Comparison of ENCODE assay signal across 8 mouse cellular contexts in genomic region chr5:73633141-73633540, GRCm38 (mm10). TPM values are rescaled to one million over a fixed set of nuclear protein-coding genes. Genes with fewer than 3 reads are reported as not detected.
A peak's percentile ranks its signal among the peaks of the same experiment; 100 is the strongest.
DNase-seq lines count a peak whose midpoint lies in the region; ATAC-seq and TF ChIP-seq lines count a peak whose summit lies in the region.
"Had no signal": no experiment of that assay in that cellular context is flagged by ENCODE, and none has a peak within 500 bp of the region (broad histone marks: within the 10 kb centered on the region; RNA-seq: fewer than 3 reads in every experiment).

No protein-coding gene starts in this region.

- no peaks in the 10 kb centered on the region for H3K79me2 ChIP-seq in CH12.LX (replicated peaks; ENCODE audit: control insufficient read depth, extremely low read depth, insufficient read depth, poor library complexity, severe bottlenecking)

- no peak for TF ChIP-seq POLR2A in CH12.LX (IDR thresholded peaks at IDR 0.05; ENCODE audit: low read depth, low read length)
- TF ChIP-seq POLR2A in cortical plate, adult 2 months (IDR thresholded peaks at IDR 0.05; ENCODE audit: extremely low read depth, insufficient read depth, low read length), result no peak

- dilution Hi-C loops in CH12.LX (cut with MboI; ENCODE audit: extremely low pct_ligation_motif_present, extremely low pct_unique_long_range_greater_than_20kb, low sequenced_read_pairs), result no loop called here

- H3K27me3 ChIP-seq in CH12.LX (replicated peaks), result no peaks in the 10 kb centered on the region
- no peaks in the 10 kb centered on the region for H3K27me3 ChIP-seq in stomach, postnatal 0 days (ENCODE audit: control insufficient read depth, insufficient read depth, low read length)
- H3K27me3 ChIP-seq: limb, embryonic 15.5 days had no signal

- peak; percentile 48 for TF ChIP-seq RAD21 in CH12.LX (IDR thresholded peaks at IDR 0.05; ENCODE audit: low read depth, low read length)

- WGBS in stomach, postnatal 0 days, result 66% methylated on average over 8 of the region's 8 CpGs

- peaks cover 6% of the 10 kb centered on the region for H3K9me3 ChIP-seq in CH12.LX (replicated peaks; ENCODE audit: low read length)
- no peaks in the 10 kb centered on the region for H3K9me3 ChIP-seq in stomach, postnatal 0 days (ENCODE audit: control insufficient read depth, low read length)
- H3K9me3 ChIP-seq: limb, embryonic 15.5 days had no signal

- peaks cover 0 to 4% of the 10 kb centered on the region in 2 experiments; a peak in 1 of 4 replicates for H3K4me1 ChIP-seq in CH12.LX (ENCODE audit: control insufficient read depth in 1 of 2, insufficient read depth in 2 of 2)
- peaks cover 2% of the 10 kb centered on the region; the same call in 1 of the 2 replicates for H3K4me1 ChIP-seq in cortical plate, adult 2 months (ENCODE audit: control insufficient read depth, insufficient read depth, low read length)
- H3K4me1 ChIP-seq in stomach, postnatal 0 days (replicated peaks; ENCODE audit: control insufficient read depth, insufficient read depth), result no peaks in the 10 kb centered on the region

- no peak overlapping the region for H3K4me3 ChIP-seq in CH12.LX (replicated peaks in 1 of 3; ENCODE audit: low read depth in 2 of 3, low read length in 2 of 3, poor library complexity in 1 of 3)
- no peak overlapping the region for H3K4me3 ChIP-seq in cortical plate, adult 2 months (ENCODE audit: insufficient read depth, low read length)
- H3K4me3 ChIP-seq in stomach, postnatal 0 days (ENCODE audit: low read depth, low read length), result no peak overlapping the region
- H3K4me3 ChIP-seq: limb, embryonic 15.5 days had no signal

- DNase-seq in CH12.LX (ENCODE audit: extremely low read depth), result peak; percentile 61
- peak; percentile 63 for DNase-seq in T-cell, adult 2 months (ENCODE audit: low spot score)
- DNase-seq in layer of hippocampus, postnatal 25 days (ENCODE audit: extremely low spot score in 1 of 2, low spot score in 1 of 2), result peak; percentile 75 to 95
- peak; percentile 40 for DNase-seq in stomach, postnatal 0 days (ENCODE audit: low spot score)

- H3K4me2 ChIP-seq in CH12.LX (ENCODE audit: insufficient read depth, low read depth, poor library complexity, severe bottlenecking), result no peak overlapping the region
- no peak overlapping the region for H3K4me2 ChIP-seq in stomach, postnatal 0 days (replicated peaks; ENCODE audit: low read depth)
- H3K4me2 ChIP-seq: limb, embryonic 15.5 days had no signal

- in situ Hi-C loops in CH12.LX (cut with MboI; ENCODE audit: low pct_ligation_motif_present, low pct_unique_long_range_greater_than_20kb, low sequenced_read_pairs), result no loop called here

- peak; percentile 30; the same call in 1 of the 2 replicates for ATAC-seq in granulocyte monocyte progenitor cell, adult 5-6 weeks (replicated peaks; ENCODE audit: poor library complexity, severe bottlenecking)
- ATAC-seq in megakaryocyte-erythroid progenitor cell, adult 5-6 weeks (replicated peaks; ENCODE audit: low FRiP score, low TSS enrichment, poor library complexity, severe bottlenecking), result 0 out of 2 replicates have a peak, but pooled peaks have one; percentile 31
- no peak for ATAC-seq in stomach, postnatal 0 days (ENCODE audit: low FRiP score, low TSS enrichment)

- no peak overlapping the region for H3K9ac ChIP-seq in CH12.LX (ENCODE audit: insufficient read depth, low read depth)
- no peak overlapping the region for H3K9ac ChIP-seq in stomach, postnatal 0 days (ENCODE audit: low read length)
- H3K9ac ChIP-seq: limb, embryonic 15.5 days had no signal

- TF ChIP-seq CTCF in CH12.LX (conservative IDR thresholded peaks at IDR 0.05 in 1 of 2, IDR thresholded peaks at IDR 0.05 in 1 of 2; ENCODE audit: low read depth in 2 of 2, low read length in 2 of 2), result peak; percentile 78 to 82
- TF ChIP-seq CTCF in cortical plate, adult 2 months (IDR thresholded peaks at IDR 0.05; ENCODE audit: extremely low read depth, insufficient read depth, low read length), result peak; percentile 76
- peak; percentile 85 for TF ChIP-seq CTCF in stomach, postnatal 0 days (IDR thresholded peaks at IDR 0.05; ENCODE audit: low read depth)

- no peak for TF ChIP-seq EP300 in CH12.LX (IDR thresholded peaks at IDR 0.05; ENCODE audit: low read length)
- TF ChIP-seq EP300 in stomach, postnatal 0 days (optimal IDR thresholded peaks at IDR 0.05), result no peak

- no peak overlapping the region for H3K27ac ChIP-seq in CH12.LX (ENCODE audit: insufficient read depth, low read depth)
- no peak overlapping the region for H3K27ac ChIP-seq in cortical plate, adult 2 months (ENCODE audit: insufficient read depth, low read length)
- H3K27ac ChIP-seq in stomach, postnatal 0 days (replicated peaks), result no peak overlapping the region
- H3K27ac ChIP-seq: limb, embryonic 15.5 days had no signal

- peaks cover 4 to 35% of the 10 kb centered on the region in 2 experiments for H3K36me3 ChIP-seq in CH12.LX (replicated peaks in 1 of 2; ENCODE audit: control insufficient read depth in 1 of 2, insufficient read depth in 1 of 2, low read length in 1 of 2)
- peaks cover 3% of the 10 kb centered on the region for H3K36me3 ChIP-seq in stomach, postnatal 0 days (ENCODE audit: control insufficient read depth, insufficient read depth, low read length)

TF ChIP-seq in CH12.LX, 34 proteins besides CTCF, POLR2A, EP300 and RAD21:
- TF ChIP-seq SMC3 (IDR thresholded peaks at IDR 0.05; ENCODE audit: low read depth, low read length) (peak; percentile 79), SIN3A (IDR thresholded peaks at IDR 0.05; ENCODE audit: low read length) (no peak), ZMIZ1 (IDR thresholded peaks at IDR 0.05; ENCODE audit: low read depth, low read length) (no peak), MXI1 (IDR thresholded peaks at IDR 0.05; ENCODE audit: low read depth, low read length) (no peak), TBP (conservative IDR thresholded peaks at IDR 0.05; ENCODE audit: low read depth, low read length) (no peak), UBTF (IDR thresholded peaks at IDR 0.05; ENCODE audit: low read depth, low read length) (no peak), POLR2AphosphoS2 (IDR thresholded peaks at IDR 0.05; ENCODE audit: low read depth, low read length) (no peak), ELF1 (IDR thresholded peaks at IDR 0.05; ENCODE audit: low read depth, low read length) (no peak)

RNA-seq across cellular contexts. Expression of gene Lrrc66, which starts 0.8 kb away (rescaled TPM):
- total RNA-seq in CH12.LX (2012; rRNA removed), result 0.04 TPM in 1 of 2 replicates, not detected in the other
- not detected in 2 replicates for total RNA-seq in CH12.LX (2014; rRNA removed)
- polyA plus RNA-seq in CH12.LX (2012; ENCODE audit: insufficient read length, low read depth), result not detected in 2 replicates
- polyA plus RNA-seq in cortical plate, adult 2 months (2012; rRNA removed), result 0.02 TPM in 1 of 2 replicates, not detected in the other
- total RNA-seq in granulocyte monocyte progenitor cell, adult 5-6 weeks (2014; fragmentation: Nextera tagmentation), result 0.34 TPM in 1 of 2 replicates, not detected in the other
- 1.1 TPM in 1 of 2 replicates, not detected in the other for total RNA-seq in granulocyte monocyte progenitor cell, adult 5-6 weeks (2017)
- total RNA-seq in layer of hippocampus, postnatal 25 days (2021), result under 1 TPM in 1 of 2 experiments, not detected in 1; 0.07 TPM
- 0.68 and 1.7 TPM in 2 replicates for total RNA-seq in megakaryocyte-erythroid progenitor cell, adult 5-6 weeks (2014; fragmentation: Nextera tagmentation)
- 10.7 and 21.4 TPM in 2 replicates for total RNA-seq in megakaryocyte-erythroid progenitor cell, adult 5-6 weeks (2017)
- 3.0 and 3.5 TPM in 2 replicates for polyA plus RNA-seq in stomach, postnatal 0 days (2015; fragmentation: Nextera tagmentation; extraction: Ambion mirVana)

RNA-seq across cellular contexts. Expression of gene Sgcb, which starts 14.4 kb away (rescaled TPM):
- total RNA-seq in CH12.LX (2012; rRNA removed) (2.6 TPM in 2 replicates), CH12.LX (2014; rRNA removed) (4.6 and 4.7 TPM in 2 replicates)
- 8.5 and 10.4 TPM in 2 replicates for polyA plus RNA-seq in CH12.LX (2012; ENCODE audit: insufficient read length, low read depth)
- 48.6 and 50.3 TPM in 2 replicates for polyA plus RNA-seq in cortical plate, adult 2 months (2012; rRNA removed)
- total RNA-seq in granulocyte monocyte progenitor cell, adult 5-6 weeks (2014; fragmentation: Nextera tagmentation), result 4.1 and 8.2 TPM in 2 replicates
- 3.3 and 3.9 TPM in 2 replicates for total RNA-seq in granulocyte monocyte progenitor cell, adult 5-6 weeks (2017)
- total RNA-seq in layer of hippocampus, postnatal 25 days (2021), result 10 to 100 TPM; 50.6 to 52.1 TPM
- total RNA-seq in megakaryocyte-erythroid progenitor cell, adult 5-6 weeks (2014; fragmentation: Nextera tagmentation), result 2.5 and 4.7 TPM in 2 replicates
- total RNA-seq in megakaryocyte-erythroid progenitor cell, adult 5-6 weeks (2017), result 2.7 and 5.7 TPM in 2 replicates
- polyA plus RNA-seq in stomach, postnatal 0 days (2015; fragmentation: Nextera tagmentation; extraction: Ambion mirVana), result 12.4 and 12.7 TPM in 2 replicates

RNA-seq across cellular contexts. Expression of gene Spata18, which starts 18.0 kb away (rescaled TPM):
- not detected in 2 replicates for total RNA-seq in CH12.LX (2012; rRNA removed)
- not detected in 2 replicates for total RNA-seq in CH12.LX (2014; rRNA removed)
- polyA plus RNA-seq in CH12.LX (2012; ENCODE audit: insufficient read length, low read depth), result not detected in 2 replicates
- polyA plus RNA-seq in cortical plate, adult 2 months (2012; rRNA removed), result 0.33 and 0.36 TPM in 2 replicates
- total RNA-seq in granulocyte monocyte progenitor cell, adult 5-6 weeks (2014; fragmentation: Nextera tagmentation), result not detected in 2 replicates
- not detected in 2 replicates for total RNA-seq in granulocyte monocyte progenitor cell, adult 5-6 weeks (2017)
- total RNA-seq in layer of hippocampus, postnatal 25 days (2021), result under 1 TPM; 0.76 to 0.89 TPM
- total RNA-seq in megakaryocyte-erythroid progenitor cell, adult 5-6 weeks (2014; fragmentation: Nextera tagmentation), result not detected in 2 replicates
- total RNA-seq in megakaryocyte-erythroid progenitor cell, adult 5-6 weeks (2017), result not detected in 2 replicates
- polyA plus RNA-seq in stomach, postnatal 0 days (2015; fragmentation: Nextera tagmentation; extraction: Ambion mirVana), result 0.19 TPM in 1 of 2 replicates, not detected in the other

Comparison
In these comparisons a context has a peak if more than half of its experiments do, and no peak if none do; other contexts are left out.
1. RNA of gene Sgcb, which starts 14.4 kb away (total RNA-seq): 50.6 to 52.1 TPM in layer of hippocampus, postnatal 25 days; 3.3 to 8.2 TPM in granulocyte monocyte progenitor cell, adult 5-6 weeks, 2.5 to 5.7 TPM in megakaryocyte-erythroid progenitor cell, adult 5-6 weeks and 2.6 to 4.7 TPM in CH12.LX; every median in the first group is over 4 times any median in the second.
2. Peak in every context shown above with its lines, with median percentiles within 50 percentile points of each other: DNase-seq and CTCF ChIP-seq.